Comparison of ENCODE assay signal across 14 mouse cellular contexts in the genomic region with DNA sequence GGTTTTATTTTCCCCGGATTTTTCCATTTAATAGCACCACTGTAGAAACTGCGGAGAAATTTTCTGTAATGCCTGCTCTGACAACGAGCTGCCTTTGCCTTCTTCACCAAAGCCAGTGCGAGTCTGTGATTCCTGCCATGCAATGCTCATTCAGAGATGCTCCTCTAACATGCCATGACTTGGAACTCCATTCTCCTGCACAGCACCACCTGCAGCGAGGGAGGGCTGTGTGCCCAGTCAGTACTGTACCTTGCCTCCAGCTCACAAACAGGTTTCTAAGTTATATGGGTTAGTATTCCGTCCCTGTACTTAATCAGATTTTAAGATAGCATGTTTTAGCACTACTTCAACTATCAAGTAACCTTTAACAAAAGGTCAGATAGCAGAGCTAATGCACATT.
"Had no signal": no experiment of that assay in that cellular context is flagged by ENCODE, and none has a peak within 500 bp of the region (broad histone marks: within the 10 kb centered on the region; RNA-seq: fewer than 3 reads in every experiment).

No protein-coding gene starts in this region.

- H3K27me3 ChIP-seq: limb, embryonic 15.5 days; liver, embryonic 12.5 days; midbrain, embryonic 15.5 days; stomach, embryonic 15.5 days had no signal

- H3K9ac ChIP-seq: limb, embryonic 15.5 days; liver, embryonic 12.5 days; lung, embryonic 14.5 days; midbrain, embryonic 15.5 days; stomach, embryonic 15.5 days had no signal

- H3K27ac ChIP-seq: kidney, postnatal 0 days; limb, embryonic 15.5 days; liver, embryonic 12.5 days; midbrain, embryonic 10.5 days; midbrain, embryonic 15.5 days; stomach, embryonic 15.5 days had no signal

- H3K4me3 ChIP-seq: limb, embryonic 15.5 days; liver, embryonic 12.5 days; midbrain, embryonic 10.5 days; midbrain, embryonic 15.5 days; stomach, embryonic 15.5 days had no signal

- DNase-seq: kidney, postnatal 36 days; layer of hippocampus, adult 9-11 months; layer of hippocampus, postnatal 36 days; lung, embryonic 14.5 days; lung, postnatal 10 days; right cerebral cortex, postnatal 14 days; thymus, adult 2 months; thymus, postnatal 25 days had no signal

- H3K9me3 ChIP-seq: limb, embryonic 15.5 days; liver, embryonic 12.5 days; midbrain, embryonic 10.5 days; midbrain, embryonic 15.5 days; stomach, embryonic 15.5 days had no signal

- H3K4me1 ChIP-seq: limb, embryonic 15.5 days; midbrain, embryonic 10.5 days; midbrain, embryonic 15.5 days; stomach, embryonic 15.5 days had no signal

- H3K4me2 ChIP-seq: limb, embryonic 15.5 days; liver, embryonic 12.5 days; lung, embryonic 14.5 days; midbrain, embryonic 15.5 days; stomach, embryonic 15.5 days had no signal

- ATAC-seq: liver, embryonic 12.5 days; midbrain, embryonic 15.5 days had no signal
